Mouse (Mus musculus): ENCODE results near the gene Hnrnpf.

The Hnrnpf gene

DNA sequence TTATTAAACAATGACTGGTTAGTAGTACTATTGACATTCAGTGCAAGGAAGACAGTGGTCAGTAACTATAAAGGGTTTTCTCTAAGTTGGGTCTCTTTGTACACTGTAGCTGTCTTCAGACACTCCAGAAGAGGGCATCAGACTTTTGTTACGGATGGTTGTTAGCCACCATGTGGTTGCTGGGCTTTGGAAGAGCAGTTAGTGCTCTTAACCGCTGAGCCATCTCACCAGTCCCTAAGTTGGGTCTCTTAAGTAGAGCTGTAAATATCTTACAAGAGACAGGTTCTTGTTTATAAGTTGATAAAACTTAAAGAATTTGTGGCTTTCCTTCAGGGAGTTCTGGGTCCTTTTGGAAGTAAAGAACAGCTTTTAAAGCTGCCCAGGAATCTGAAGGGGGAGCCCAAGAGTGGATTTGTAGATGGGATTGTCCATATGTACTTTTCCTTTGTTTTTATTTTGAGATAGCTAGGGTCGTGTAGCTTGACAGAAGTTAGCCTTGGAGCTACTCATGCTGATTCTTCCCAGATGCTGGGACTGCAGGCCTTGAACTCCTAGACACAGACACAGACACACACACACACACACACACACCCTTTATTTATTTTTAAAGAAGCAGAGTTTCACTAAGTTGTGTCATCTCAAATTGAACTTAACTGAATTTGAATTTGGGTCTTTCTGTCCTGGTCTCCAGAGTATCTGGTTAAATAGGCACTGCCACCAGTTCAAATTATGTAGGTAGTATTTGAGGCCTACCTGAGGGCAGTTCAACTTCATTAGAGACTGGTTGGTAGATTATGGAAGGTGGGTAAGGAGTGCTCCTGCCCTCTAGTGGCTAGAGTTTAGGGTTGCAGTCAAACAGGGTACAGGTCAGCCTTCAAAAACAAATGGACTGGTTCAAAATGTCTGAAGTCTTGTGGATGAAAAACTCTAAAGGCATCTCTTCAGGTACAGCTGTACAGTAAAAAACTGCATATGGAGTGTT is 20.8 kb downstream of the Hnrnpf start:
- DNase-seq (ENCODE audit: low spot score) = no peak

GRCm38 (mm10) chr6:117922041-117922440 is 21.9 kb downstream of the Hnrnpf start:
- DNase-seq (ENCODE audit: low spot score) = no peak

DNA sequence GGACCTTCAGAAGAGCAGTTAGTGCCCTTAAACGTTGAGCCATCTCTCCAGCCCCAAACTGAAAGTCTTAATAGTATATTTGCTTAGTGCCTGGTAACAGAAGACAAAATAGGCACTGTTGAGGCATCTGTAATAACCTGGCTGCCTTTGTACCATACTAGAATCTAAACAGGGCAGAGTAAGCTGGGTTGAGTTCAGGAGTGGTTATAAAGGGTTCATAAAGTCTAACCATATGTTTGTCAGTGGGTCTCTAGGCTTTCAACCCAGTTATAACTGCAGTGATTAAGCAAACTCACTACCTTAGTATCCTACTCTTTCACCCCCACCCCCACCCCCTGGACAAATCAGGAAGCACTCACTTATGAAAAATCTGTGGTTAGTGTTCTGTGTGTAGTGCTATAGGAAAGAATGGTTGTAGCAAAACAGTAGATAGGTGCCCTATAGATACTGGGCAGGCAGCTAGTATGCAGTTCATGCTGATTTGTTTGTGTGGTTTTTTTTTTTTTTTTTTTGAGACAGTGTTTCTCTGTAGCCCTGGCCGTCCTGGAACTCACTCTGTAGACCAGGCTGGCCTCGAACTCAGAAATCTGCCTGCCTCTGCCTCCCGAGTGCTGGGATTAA is 26.9 kb downstream of the Hnrnpf start:
- no peak for DNase-seq (ENCODE audit: low spot score)

DNA sequence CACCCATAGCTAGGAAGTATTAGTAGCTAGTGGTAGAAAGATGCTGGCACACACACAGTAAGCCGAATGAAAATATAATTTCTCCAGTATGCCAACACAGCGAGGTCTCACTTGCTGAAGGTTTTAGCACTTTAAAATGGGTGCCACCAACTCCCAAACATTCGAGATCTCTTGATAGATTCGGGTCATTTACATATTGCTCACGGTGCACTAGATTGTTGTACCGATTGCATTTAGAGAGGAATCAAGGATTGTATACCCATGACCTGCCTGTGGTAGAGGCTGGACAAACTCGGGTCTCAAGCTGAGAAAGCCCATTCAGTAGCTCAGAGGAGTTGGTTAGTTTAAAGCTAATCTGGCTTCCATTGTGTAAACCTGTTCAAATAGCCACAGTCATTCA is 27.8 kb downstream of the Hnrnpf start:
- DNase-seq (ENCODE audit: low spot score) = no peak

DNA sequence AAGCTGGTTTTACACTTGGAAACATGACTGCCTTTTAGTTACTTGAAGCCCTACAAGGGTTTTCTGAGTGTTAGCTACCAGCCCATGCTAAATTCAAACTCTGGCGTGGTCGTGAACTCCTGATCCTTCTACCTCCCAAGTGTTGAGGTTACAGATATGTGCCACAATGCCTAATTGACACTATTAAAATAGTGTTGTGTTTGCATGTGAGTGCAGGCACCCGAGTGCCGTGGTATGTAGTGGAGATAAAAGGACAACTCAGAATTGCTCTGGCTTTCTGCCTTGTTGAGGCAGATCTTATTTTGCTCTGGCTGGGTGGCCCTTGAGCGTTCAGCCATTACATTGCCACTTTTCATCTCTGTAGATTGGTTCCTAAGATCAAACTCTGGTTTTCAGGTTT is 28.6 kb downstream of the Hnrnpf start:
- DNase-seq (ENCODE audit: low spot score) = no peak

DNA sequence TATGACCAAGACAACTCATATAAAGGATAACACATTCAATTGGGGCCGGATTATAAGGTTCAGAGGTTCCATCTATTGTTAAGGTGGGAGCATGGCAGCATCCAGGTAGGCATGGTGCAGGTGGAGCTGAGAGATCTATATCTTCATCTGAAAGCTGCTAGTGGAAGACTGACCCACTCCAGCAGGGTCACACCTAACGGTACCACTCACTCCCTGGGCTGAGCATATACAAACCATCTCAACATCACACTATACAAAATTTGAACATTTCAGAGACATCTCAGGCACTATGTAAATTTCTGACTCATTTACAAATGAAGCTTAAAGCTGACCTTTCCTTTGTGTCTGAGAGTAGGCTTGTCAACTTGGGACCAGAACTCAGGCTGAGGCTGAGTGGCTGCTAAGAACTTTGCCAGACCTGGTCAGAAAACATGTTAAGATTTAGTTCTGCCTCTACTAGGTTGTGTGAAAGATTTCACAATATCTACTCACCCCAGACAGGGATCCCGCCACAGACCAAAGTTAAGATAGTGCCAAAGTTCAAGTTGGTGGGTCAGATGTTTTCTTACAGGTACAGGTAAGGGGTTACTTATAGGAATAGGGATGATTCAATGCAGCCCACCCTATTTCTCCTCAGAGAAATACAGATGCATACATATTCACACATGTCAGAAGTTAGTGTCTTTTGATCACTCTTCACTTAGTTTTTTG is 30.0 kb downstream of the Hnrnpf start:
- no peak for DNase-seq (ENCODE audit: low spot score)

DNA sequence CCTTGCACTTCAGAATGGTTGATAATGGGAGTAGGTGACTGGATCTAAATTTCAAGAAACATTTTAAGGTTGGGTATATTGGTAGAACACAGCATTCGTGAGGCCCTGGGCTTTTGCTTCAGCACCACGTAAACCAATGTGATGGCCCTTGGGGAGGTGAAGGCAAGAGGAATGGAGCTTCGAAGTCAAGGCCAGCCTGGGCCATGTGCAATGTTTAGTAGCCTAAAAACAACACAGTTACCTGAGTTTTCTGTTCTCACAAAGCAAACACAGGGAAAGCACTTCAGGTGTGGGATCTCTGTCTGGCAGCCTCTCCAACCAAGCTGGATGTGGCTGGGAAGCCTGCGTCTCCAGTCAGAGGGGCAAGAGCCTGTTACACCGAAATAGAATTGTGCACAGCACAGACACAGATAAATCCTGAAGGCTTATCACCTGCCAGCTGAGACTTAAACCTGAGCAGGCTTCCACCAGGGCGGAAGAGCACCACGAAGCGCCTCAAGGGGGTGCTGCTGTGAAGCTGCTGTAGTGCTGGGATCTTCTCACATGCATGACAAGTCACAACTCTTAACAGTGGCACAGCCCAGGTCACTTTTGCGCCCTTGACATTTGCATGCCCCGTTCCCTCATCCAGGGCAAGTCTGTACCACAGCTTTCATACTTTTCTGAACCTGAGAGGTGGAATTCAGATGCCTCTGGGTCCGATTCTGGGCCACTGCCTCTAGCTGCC is 32.4 kb downstream of the Hnrnpf start:
- no peak for DNase-seq (ENCODE audit: low spot score)

GRCm38 (mm10) chr6:117934301-117934700 is 34.2 kb downstream of the Hnrnpf start:
- no peak for DNase-seq (ENCODE audit: low spot score)

- no peak for DNase-seq (ENCODE audit: low spot score)
These were observed 35.8 kb downstream of the Hnrnpf start for GRCm38 (mm10) chr6:117935681-117936612.

- no peak for DNase-seq (ENCODE audit: low spot score)
These were observed 37.3 kb downstream of the Hnrnpf start, which contains the start of gene Fxyd4 for GRCm38 (mm10) chr6:117937222-117937932. Gene Fxyd4, minus strand, starts transcription at chr6:117937692.

DNA sequence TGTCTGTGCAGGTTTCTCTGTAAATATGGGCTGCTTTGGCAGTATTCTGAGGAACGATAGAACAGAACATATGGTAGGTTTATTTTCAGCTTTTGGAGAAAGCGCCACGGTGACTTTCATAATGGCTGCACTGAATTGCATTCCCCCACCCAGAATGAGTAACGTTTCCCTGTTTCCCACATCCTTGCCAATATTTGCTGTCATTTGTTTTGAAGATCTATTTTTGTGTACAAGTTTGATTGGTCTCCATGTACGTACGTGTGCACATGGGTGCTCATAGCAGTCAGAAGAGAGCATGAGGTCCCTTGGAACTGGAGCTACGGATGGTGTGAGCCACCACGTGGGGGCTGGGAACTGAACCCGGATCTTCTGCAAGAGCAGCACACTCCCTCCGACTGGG is 38.8 kb downstream of the Hnrnpf start:
- DNase-seq (ENCODE audit: low spot score) = no peak

DNA sequence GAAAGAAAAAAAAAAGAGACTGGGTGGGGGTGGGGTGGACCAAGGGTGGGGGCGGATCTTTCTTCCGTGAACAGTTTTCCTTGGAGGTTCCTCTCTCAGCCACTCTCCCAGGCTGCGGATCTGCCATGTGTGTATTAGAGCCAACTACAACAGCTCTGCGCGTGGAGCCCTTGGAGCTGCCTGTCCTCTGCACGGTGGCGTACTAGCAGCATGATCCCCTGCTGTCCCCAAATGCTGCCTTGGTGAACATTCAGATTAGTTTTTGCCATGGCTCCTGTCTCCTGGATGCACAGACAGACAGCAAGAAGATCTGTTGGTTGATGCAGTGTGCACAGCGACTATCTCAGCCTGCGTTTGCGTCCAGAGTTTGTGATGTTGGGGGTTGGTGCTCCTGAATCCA is 42.6 kb downstream of the Hnrnpf start:
- no peak for DNase-seq (ENCODE audit: low spot score)

GRCm38 (mm10) chr6:117943899-117944298 is 43.8 kb downstream of the Hnrnpf start:
- no peak for DNase-seq (ENCODE audit: low spot score)

DNA sequence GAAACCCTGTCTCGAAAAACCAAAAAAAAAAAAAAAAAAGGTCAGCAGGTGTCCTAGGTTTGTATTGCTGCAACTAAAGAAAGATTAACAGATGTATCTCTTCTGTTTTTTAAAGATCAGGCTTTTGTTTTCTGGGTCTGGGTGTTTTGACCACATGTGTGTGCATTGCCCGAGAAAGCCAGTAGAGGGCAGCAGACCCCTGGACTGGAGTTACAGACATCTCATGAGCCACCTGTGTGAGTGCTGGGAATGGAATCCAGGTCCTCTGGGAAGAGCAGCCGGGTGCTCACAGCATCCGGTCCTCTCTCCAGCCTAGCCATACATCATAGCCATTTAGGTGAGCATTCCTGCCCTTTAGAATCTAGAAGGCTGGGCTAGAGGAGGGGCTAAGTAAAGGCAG is 52.2 kb downstream of the Hnrnpf start:
- peak; percentile 23 for DNase-seq (ENCODE audit: low spot score)

DNA sequence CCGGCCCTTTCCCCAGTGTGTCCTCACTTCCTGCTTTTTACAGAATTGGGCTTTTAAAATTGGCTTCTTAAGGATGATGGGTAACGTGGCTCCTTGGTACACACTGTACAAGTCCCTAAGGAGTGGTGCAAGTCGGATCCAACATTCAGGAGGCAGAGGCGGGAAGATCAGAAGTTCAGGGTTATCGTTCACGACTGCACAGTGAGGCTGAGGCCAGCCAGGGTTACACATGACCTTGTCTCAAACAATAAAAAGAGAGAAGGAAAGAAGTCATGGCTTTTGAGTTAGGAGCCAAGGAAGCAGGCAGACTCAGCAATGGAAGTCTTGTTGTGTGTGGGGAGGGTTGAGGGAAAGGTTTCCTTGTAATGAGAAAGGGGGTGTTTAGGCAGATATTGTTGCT is 56.0 kb downstream of the Hnrnpf start:
- DNase-seq (ENCODE audit: low spot score) = peak; percentile 29

DNA sequence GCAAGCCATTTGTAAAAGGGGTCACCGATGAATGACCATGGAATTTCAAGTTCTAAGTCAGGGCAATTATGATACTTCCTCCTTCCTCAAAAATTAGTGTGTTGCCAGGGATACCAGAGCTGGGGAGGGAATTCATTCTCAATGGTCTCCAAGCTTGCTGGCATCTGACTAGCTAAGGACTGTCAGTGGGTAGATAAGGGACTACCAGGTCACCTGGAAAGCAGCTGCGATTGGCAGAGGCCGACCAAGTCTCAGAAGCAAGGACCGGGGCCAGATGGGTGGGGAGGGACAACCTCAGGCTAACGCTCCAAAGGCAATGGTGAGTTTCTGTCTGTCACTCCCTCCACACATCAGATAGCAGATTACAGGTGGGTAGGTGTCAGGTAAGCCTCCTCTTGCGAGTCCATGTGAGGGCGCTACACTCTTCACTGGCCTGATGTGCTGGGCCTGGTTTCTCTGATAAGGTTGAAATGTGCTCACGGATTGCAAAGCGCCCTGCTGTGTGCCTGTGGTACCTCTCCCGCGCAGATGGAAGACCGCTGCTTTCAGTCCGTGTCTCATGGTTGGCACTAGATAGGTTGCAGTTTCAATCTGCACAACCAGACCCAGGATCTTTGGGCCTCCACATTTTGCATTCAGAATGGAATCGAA is 56.9 kb downstream of the Hnrnpf start:
- no peak for DNase-seq (ENCODE audit: low spot score)

DNA sequence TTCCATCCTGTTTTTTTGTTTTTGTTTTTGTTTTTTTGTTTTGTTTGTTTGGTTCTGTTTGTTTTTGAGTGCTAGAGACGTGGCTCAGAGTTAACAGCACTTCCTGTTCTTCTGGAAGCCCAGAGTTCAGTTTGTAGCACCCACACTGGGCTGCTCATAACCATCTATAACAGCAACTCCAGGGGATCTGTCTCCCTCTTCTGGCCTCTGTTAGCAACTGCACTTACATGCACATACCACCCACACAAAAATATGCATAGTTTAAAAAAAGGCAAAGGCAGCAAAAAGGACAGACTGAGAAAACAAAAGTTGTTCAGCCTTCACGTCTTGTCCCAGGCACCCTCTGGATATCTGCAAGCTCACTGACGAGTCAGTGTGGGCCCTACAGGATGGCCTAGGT is 63.1 kb downstream of the Hnrnpf start:
- DNase-seq (ENCODE audit: low spot score) = no peak

DNA sequence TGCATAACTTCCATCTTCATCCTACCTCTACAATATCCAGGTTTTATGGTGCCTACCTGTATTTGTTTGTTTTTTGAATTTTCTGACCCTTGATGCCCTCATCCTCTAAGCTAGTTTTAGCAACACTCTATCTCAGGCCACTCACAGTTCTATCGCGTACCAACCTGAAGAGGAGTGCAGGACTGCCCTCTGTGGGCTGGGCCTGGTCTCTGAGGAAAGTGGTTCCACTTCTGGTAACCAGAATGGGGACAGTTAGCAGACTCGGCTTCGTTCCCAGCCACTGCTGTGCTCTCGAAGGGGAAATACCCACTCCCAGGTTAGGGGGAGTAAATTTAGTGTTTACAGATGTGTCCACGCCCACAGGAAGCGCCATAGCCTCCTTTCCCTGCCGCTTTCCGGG is 66.6 kb downstream of the Hnrnpf start:
- no peak for DNase-seq (ENCODE audit: low spot score)

All from testis, postnatal 14 days (tissue).